Mouse (Mus musculus) ovary, postnatal 36 days (tissue): Measurements from ENCODE around the gene Bcl9.

Source experiments
- DNase-seq: peaks from one replicate; pipeline ENCODE4 v3.0.0; 2022; ENCODE audit warnings: low spot score, mixed read lengths

Gene Bcl9

DNA sequence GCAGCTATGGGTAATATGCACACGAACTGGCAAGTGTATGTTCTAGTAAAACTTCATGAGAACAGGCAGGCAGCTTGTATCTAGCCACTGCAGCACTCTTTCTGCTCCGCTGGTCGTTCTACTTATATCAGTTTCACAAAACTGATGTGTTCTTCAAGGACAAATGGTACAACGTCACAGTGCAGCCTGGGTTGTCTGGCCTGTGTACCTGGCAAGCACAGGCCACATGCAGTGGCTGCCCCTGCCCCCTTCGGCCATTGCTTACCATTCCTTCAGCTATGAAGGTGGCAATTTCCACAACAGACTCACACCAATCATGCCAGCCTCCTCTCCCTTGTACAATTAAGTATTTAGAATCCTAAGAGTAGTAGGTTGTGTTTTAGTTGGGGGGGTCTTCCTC is 125.1 kb downstream of the Bcl9 start:
- DNase-seq, result no peak

DNA sequence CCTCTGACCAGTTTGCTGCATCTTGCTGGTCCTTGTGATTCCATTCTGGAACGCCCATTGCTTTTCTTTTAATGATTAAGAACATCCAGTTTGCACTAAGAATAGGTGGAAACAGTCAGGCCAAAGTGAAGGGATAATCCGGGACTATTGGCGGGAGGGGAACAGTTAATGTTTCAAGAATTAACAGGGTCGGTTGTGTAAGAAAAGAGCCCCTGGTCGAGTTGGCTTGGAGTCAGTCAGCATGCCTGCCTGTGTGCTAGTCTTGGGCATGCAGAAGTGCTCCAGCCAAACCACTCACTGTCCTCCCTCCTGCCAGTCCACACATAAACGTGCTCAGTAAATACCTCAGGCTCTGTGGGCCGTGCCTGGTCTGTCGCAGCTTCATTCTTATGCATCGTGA is 125.5 kb downstream of the Bcl9 start:
- DNase-seq, result no peak

GRCm38 (mm10) chr3:97171531-97171930 is 126.2 kb downstream of the Bcl9 start:
- DNase-seq, result no peak

DNA sequence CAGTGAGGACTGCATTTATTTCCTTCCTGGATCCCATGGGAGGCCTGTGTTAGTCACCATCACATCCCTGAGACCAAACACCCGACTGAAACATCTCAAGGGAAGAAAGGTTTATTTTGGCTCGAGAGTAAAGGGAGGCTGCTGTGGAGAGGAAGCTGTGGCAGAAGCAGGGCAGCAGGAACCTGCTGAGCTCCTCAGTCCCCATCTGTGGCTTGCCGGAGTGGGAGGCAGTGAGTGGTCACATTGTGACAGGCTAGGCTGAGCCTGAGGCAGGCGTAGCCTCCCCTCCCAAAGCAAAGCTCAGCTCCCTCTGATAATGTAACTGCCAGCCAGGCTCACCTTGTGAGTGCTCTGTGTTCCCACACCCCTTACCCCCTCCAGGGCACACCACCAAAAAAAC is 130.6 kb downstream of the Bcl9 start:
- no peak for DNase-seq

DNA sequence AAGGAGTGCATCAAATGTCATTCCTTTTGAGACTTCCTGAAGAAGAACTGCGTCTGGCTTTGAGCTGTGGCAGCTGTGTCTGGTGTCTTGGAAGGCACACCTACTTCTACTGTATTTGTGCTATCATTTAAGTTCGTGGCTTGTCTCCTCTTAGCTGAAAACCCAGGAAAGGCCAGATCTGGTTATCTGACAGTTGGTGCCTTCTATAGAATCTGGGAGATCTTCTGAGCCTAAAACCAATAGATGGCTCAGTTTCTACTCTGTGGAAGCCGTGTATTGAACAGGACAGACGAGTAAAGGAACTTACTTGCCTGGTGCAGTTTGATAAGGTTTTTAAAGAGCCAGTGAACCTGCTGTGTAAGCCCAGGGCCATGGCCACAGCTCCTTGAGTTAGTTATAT is 133.2 kb downstream of the Bcl9 start:
- DNase-seq, result no peak

- DNase-seq, result no peak
Measured at GRCm38 (mm10) chr3:97161773-97162172, 135.9 kb downstream of the Bcl9 start.

DNA sequence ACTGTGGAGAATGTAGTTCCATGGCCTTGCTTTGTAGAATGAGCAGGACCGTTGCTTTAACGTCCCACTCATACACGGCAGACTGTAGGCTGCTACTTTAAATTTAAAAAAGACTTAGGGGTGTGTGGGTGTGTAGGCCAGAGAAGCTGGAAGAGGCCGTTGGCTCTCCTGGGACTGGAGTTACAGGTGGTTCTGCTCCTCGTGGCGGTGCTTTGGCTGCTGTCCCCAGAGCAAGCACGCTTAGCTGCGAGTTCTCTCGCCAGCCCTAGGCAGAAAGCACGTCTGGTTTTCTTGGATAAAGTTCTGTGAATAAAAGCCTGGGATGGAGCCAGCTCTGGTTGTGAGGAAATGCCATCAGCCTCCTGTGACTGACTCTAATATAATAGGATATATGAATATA is 136.8 kb downstream of the Bcl9 start:
- peak; percentile 31 for DNase-seq

DNA sequence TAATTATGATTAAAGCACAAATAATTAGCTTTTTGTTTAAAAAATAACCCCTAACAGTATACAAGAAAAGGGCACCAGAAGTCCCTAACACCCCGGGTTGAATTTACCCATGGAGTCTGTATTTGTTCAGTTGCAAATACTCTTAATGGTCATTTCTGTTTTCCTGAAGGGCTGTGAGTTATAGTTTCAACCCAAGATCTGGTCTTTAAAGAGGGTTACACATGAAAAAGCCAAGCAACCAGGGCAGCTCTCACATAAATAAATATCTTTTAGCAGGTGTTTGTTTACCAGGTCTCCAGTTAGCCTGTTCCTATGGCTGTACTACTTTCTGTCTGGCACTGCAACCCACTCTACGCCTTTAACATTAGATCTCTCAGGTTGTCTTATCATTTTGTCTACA is 137.7 kb downstream of the Bcl9 start:
- DNase-seq, result no peak

DNA sequence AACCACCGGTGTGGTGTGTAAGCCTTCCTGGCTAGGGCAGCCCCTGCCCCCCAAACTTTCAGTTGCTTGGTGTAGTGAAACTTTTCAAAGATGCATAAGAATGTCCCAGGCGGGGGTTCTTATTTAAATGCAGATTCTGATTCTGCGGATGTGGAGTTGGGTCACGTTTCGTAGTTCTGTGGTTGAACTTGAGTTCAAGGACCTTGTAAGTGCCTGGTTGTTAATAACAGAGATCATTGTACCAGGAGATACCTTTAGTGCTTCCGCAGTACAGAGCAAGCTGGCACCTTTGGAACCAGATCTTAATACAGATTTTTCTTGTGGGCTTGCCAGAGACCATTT is 138.2 kb downstream of the Bcl9 start:
- no peak for DNase-seq

- DNase-seq, result peak; percentile 84
Measured at GRCm38 (mm10) chr3:97158611-97159508, 138.9 kb downstream of the Bcl9 start, which contains the start of gene Acp6. Gene Acp6, plus strand, starts transcription at chr3:97158777.

DNA sequence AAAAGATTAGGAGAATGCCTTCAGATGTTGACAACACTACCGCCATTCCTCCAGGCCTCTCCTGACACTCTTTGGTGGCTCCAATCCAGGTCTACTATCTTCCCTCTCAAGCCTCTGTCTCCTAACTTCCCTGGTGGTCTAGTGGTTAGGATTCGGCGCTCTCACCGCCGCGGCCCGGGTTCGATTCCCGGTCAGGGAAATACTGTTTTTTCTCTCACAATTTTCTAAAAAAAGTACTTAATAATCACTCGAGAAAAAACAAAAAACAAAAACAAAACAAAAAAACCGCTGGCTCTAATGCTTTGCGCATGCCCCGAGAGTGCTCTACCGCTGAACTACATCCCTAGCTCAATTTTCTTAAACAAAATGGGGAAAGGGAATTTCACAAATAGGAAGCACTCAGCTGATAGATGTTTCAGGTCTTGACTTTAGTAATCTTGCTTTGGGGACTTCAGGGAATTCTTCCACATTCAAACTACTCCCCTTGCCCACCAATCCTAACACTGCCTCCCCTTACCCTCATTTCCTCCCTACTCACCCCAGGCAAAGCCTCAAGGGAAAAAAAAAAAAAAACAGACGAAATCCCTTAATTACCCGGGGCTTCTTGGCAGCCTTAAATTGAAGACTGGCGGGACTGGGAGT is 139.6 kb downstream of the Bcl9 start:
- DNase-seq, result peak; percentile 71

DNA sequence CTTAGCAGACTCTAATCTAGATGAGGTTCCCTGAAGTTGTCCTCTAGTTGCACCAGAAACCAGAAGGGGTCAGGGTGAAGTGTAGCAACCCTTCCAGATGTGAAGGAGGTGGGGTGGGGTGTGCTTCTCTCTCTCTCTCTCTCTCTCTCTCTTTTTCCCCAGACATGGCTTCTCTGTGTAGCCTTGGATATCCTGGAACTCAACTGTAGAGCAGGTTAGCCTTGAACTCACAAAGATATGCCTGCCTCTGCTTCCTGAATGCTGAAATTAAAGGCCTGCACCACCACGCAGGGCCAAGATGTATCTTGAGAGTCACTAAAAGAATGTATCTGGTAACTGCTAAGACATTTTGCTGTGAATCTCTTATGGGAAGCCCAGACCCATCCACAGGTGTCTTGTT is 140.4 kb downstream of the Bcl9 start:
- DNase-seq, result no peak

DNA sequence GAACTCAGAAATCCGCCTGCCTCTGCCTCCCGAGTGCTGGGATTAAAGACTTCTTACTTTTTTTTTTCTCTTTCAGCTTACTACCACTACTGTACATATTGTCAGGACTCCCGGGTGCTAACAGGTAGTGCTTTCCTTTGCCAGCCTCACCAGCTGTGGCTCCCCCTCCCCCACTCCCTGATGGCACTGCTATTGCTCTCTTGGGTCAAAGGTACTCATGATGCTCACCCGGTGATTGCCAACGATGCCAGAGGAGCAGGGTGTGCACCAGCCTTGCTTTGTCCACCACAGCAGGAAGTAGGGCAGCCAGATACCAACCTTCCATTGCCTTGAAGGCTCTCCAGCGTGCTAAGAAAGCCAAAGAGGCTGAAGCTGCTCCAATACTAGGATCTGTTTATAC is 141.3 kb downstream of the Bcl9 start:
- DNase-seq, result no peak
